Mouse (Mus musculus) E14TG2a.4 (cell line): ENCODE results near the gene Cyp11a1.

ENCODE experiments used
- H3K27me3 ChIP-seq: 2 replicates; pipeline ENCODE4 v1.6.1; 2014; ENCODE audit warnings: low read length, control low read depth; ENCODE audit not compliant: insufficient read depth
- H3K36me3 ChIP-seq: 2 replicates; pipeline ENCODE4 v1.6.1; 2014; ENCODE audit warnings: low read length, control low read depth; ENCODE audit not compliant: insufficient read depth
- H3K4me1 ChIP-seq: replicated peaks from 2 replicates; pipeline ENCODE4 v1.6.1; 2014; ENCODE audit warnings: low read depth, low read length, control low read depth
- H3K4me3 ChIP-seq: replicated peaks from 2 replicates; pipeline ENCODE4 v1.5.1; 2014; ENCODE audit warnings: mild to moderate bottlenecking, low read length
- H3K9me3 ChIP-seq: 2 replicates; pipeline ENCODE4 v1.6.1; 2014; ENCODE audit warnings: low read length, control low read depth
- CTCF ChIP-seq: conservative IDR thresholded peaks from 2 replicates; pipeline ENCODE4 v1.5.1; 2014; ENCODE audit warnings: low read length
- NANOG ChIP-seq: IDR thresholded peaks from 2 replicates; pipeline ENCODE4 v1.6.1; 2014; ENCODE audit warnings: borderline replicate concordance, low read length, mixed read lengths
- POU5F1 ChIP-seq: IDR thresholded peaks from 2 replicates; pipeline ENCODE4 v1.6.1; 2014; ENCODE audit warnings: low read length, borderline replicate concordance

Cyp11a1 gene

GRCm38 (mm10) chr9:58027426-58028180 is 21.4 kb downstream of the Cyp11a1 start:
- H3K4me3 ChIP-seq = no peak overlapping the region
- no peaks in the 10 kb centered on the region for H3K36me3 ChIP-seq
- H3K4me1 ChIP-seq = no peaks in the 10 kb centered on the region
- H3K27me3 ChIP-seq = peaks cover 63% of the 10 kb centered on the region
- TF ChIP-seq POU5F1 (no peak), NANOG (no peak), CTCF (no peak)
- H3K9me3 ChIP-seq = no peaks in the 10 kb centered on the region

GRCm38 (mm10) chr9:58028841-58029240 is 22.6 kb downstream of the Cyp11a1 start:
- no peak overlapping the region for H3K4me3 ChIP-seq
- no peaks in the 10 kb centered on the region for H3K9me3 ChIP-seq
- TF ChIP-seq CTCF (no peak), POU5F1 (no peak), NANOG (no peak)
- H3K27me3 ChIP-seq = peaks cover 69% of the 10 kb centered on the region
- H3K36me3 ChIP-seq = no peaks in the 10 kb centered on the region
- H3K4me1 ChIP-seq = no peaks in the 10 kb centered on the region

- H3K36me3 ChIP-seq = no peaks in the 10 kb centered on the region
Measured at GRCm38 (mm10) chr9:58029635-58030034, 23.4 kb downstream of the Cyp11a1 start.

GRCm38 (mm10) chr9:58031895-58032294 is 25.7 kb downstream of the Cyp11a1 start:
- Histone ChIP-seq H3K9me3 (no peaks in the 10 kb centered on the region), H3K36me3 (no peaks in the 10 kb centered on the region), H3K4me1 (no peaks in the 10 kb centered on the region), H3K27me3 (peaks cover 70% of the 10 kb centered on the region), H3K4me3 (no peak overlapping the region)
- TF ChIP-seq POU5F1 (no peak), NANOG (no peak), CTCF (no peak)

More at GRCm38 (mm10) chr9:58029635-58030034, 23.4 kb downstream of the Cyp11a1 start:
- H3K4me3 ChIP-seq = no peak overlapping the region
- H3K4me1 ChIP-seq = no peaks in the 10 kb centered on the region
- TF ChIP-seq NANOG = no peak
- no peak for TF ChIP-seq POU5F1
- no peak for TF ChIP-seq CTCF
- H3K9me3 ChIP-seq = no peaks in the 10 kb centered on the region
- H3K27me3 ChIP-seq = peaks cover 71% of the 10 kb centered on the region

GRCm38 (mm10) chr9:58035519-58035918 is 29.3 kb downstream of the Cyp11a1 start:
- TF ChIP-seq CTCF (no peak), NANOG (no peak), POU5F1 (no peak)
- Histone ChIP-seq H3K9me3 (no peaks in the 10 kb centered on the region), H3K4me3 (no peak overlapping the region), H3K4me1 (peaks cover 29% of the 10 kb centered on the region), H3K27me3 (peaks cover 62% of the 10 kb centered on the region), H3K36me3 (no peaks in the 10 kb centered on the region)

GRCm38 (mm10) chr9:58035951-58036698 is 29.9 kb downstream of the Cyp11a1 start:
- H3K36me3 ChIP-seq = no peaks in the 10 kb centered on the region
- no peak overlapping the region for H3K4me3 ChIP-seq
- peaks cover 35% of the 10 kb centered on the region for H3K4me1 ChIP-seq
- peaks cover 60% of the 10 kb centered on the region for H3K27me3 ChIP-seq
- H3K9me3 ChIP-seq = no peaks in the 10 kb centered on the region
- TF ChIP-seq CTCF (no peak), POU5F1 (no peak), NANOG (no peak)

- Histone ChIP-seq H3K4me3 (no peak overlapping the region), H3K27me3 (peaks cover 51% of the 10 kb centered on the region), H3K9me3 (no peaks in the 10 kb centered on the region), H3K4me1 (peaks cover 43% of the 10 kb centered on the region), H3K36me3 (no peaks in the 10 kb centered on the region)
- no peak for TF ChIP-seq POU5F1
Measured at GRCm38 (mm10) chr9:58036961-58037360, 30.8 kb downstream of the Cyp11a1 start.

- Histone ChIP-seq H3K36me3 (no peaks in the 10 kb centered on the region), H3K27me3 (peaks cover 49% of the 10 kb centered on the region), H3K9me3 (no peaks in the 10 kb centered on the region), H3K4me3 (peak overlapping the region; percentile 62), H3K4me1 (peaks cover 58% of the 10 kb centered on the region)
- TF ChIP-seq CTCF (peak; percentile 67), POU5F1 (no peak)
Measured at GRCm38 (mm10) chr9:58038500-58039168, 32.4 kb downstream of the Cyp11a1 start.
